Mouse (Mus musculus) spleen, postnatal 36 days (tissue): ENCODE measurements around the gene Epb41l5.

ENCODE experiments used
- DNase-seq, 2 experiments: peaks; one replicate each; pipeline ENCODE4 v3.0.0; 2022; ENCODE audit warnings: low spot score in 2 of 2, mixed read lengths in 1 of 2

The Epb41l5 gene

DNA sequence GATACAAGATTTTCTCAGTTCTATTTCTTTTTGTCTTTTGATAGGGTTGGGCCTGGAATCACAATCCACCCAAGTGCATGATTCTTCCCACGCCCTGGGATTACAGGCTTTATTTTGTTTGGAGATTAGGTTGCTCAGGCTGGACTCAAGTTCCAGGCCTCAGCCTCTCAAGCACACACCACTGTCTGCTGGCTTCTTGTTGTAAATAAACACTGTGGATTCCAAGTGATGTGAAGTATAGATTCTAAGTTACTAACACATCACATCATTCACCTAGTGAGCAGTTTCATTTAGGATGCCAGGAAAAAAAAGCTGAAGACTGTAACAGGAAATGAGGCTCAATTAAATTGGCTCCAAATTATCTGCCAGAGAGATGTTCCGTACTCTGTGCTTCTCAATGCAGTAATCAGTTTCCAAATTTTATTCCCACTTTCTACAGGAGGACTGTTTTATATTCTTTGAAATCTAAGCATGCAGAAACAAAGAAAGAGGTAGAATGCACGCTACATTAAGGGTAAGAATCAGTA is 51.8 kb downstream of the Epb41l5 start:
- no peak for DNase-seq

DNA sequence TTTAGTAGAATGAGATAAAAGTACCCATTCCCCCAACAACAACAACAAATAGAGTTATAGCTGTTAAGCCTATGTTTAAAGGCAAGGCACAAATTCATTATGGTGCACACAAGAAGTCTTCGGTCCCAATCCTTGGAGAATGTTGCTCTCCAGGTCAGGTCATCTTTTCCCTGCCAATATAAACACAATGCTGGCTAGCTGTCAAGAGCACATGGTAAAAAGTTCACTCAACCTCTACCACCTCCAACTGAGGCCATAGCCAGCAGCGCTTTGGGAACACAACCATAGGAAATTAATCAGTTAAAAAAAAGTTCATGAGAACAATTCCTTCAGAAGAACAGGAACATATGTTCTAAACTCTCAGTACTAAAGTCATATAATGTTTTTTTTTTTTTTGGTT is 58.8 kb downstream of the Epb41l5 start:
- no peak for DNase-seq

DNA sequence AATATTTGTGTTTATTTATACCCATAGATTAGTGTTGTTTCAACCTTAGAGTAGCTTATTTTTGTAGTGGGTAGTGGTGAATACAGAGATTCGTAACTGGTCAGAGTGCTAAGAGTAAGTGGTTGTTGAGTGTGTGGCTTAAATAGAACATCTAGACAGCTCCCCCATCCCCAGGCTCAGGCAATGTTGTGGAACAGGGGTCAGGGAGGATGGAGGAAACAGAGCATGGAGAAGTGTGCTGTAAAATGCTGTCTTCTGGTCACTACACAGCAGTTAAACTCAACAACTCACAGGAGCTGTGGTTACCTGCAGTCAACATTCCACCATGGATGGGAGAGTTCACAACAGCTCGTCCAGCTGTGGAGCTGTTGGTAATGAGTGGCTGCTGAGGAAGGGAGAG is 63.8 kb downstream of the Epb41l5 start:
- DNase-seq, result no peak

DNA sequence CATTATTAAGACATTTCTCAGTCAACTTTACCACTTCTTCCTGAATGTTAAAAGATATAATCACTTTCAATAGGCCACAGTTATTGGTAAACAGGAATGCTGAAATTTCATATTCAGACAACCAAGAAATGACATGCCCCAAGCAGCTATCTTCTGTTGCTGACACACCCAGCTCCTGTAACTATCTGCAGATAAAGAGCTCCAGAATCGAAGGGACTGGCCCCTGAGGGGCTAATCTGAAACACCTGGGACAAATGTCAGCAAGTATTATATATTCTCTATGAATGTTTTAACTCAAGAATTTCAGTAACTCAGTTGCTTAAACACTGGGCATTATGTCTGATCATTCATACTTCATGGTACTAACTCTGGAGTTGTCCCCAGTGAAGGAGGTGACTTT is 78.7 kb downstream of the Epb41l5 start:
- no peak for DNase-seq

DNA sequence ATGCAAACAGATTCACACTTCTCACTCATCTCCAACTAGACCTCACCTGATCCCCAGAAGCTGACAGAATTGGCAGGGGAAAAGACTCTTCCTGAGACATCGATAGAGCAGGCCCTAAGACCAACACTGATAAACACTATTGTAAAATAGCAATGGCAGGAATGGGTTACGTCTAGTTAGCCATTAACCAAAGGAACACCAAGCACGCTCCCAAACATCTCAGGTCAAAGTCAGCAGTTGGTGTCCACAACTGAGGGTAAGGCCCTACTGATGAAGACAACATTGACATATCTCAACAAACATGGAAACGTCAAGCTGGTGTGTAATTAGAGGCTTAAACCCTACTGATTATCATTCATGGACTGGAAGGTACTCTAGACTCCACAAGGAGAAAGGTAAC is 83.3 kb downstream of the Epb41l5 start:
- no peak for DNase-seq

DNA sequence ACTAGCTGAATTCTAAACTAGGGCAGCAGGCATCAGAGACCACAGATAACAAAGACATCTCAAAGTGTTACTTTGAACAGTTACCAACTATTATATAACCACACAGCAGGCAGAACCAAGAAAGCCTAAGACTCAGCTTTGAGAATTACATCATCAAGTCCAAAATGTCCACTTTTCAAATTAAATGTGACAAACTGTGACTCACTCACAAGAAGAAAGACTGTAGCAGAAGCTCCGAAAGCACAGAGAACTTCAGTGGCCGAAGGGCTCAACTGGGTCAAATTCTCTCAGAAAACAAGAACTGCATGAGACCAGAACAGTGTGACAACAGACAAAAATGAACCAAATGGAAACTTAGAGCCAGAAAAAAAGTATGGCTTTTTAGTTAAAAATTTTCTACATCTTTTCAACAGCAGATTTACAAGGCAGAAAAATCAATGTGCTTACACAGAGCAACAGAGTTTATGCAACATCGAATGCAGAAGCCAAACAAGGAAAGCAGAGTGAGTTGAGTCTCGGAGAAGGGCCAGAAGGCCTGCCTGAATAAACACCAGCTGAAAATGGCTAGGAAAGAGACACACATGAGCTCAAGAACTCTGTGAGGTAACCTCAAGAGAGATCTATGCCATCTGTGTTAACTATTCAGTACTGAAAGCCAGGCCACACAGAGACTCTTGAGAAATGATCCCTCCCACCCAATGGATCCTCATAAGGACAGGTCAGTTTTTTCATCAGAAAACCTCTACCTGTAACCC is 91.0 kb downstream of the Epb41l5 start:
- DNase-seq, result no peak

DNA sequence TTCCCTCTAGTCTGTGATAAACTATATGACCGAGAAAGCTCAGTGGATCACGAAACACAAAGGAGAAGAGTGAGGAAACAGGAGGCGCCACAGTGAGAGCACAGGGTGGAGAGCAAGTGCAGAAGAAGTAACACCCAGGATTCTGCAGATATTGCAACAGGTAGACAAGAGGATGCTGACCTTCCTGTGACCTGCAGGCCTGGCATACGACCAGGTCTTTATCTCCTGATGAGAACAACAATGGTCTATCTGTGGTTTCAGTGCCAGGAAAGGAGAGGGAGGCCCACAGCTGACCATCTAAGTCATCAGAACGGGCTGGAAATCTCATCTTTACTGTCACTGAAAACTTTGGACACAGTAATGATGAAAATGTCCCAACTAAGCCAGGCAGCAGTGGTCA is 93.1 kb downstream of the Epb41l5 start:
- no peak for DNase-seq

DNA sequence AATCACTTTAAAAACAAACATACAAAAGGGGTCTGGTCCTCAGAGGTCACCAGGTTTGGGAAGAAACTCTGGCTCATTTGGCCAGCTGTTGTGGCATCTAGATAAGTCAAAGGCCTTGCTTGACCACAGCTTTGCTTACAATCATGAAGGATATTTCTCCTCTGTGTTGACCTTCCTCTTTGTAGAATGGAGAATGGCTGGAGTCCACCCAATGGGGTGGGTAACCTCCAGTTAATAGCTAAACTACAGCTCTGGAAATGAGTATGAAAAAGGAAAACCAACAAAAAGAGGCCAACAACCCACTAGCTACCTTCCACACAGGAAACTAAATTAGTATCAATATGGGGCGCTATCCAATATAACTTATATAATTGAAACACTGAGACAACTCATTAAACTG is 97.1 kb downstream of the Epb41l5 start:
- no peak for DNase-seq

DNA sequence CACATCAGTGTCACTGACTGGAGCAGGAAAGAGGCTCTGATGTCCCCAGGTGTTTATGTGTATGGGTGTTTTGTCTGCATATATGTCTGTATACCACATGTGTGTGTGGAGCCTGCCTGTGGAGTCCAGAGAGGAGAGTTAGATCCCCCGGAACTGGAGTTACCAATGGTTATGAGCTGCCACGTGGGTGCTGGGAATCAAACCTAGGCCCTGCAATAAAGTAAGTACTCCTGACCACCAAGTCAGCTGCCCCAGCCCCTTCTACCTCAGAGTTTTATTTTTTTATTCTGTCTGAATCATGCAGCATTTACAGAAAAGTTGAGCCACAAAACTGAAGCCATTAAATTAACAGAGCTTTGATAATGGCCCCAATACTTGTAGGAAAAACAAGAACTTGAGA is 98.7 kb downstream of the Epb41l5 start:
- DNase-seq, result no peak

DNA sequence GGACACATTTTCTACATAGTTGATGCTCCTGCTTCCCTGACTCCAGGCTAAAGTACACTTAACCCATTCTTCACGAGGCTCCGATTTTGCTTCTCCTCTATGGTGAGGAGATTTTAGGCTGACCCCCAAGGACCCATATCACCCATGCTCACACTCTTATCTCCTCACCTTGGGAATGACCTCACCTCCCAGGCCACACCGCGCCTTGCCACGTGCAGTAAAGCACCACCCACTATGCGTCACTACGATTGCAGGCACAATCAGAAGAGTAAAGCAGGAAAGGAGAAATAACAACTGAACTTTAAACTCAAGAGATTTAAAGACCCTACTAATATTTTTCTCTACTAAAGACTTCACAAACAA is 99.5 kb downstream of the Epb41l5 start:
- DNase-seq, result no peak

DNA sequence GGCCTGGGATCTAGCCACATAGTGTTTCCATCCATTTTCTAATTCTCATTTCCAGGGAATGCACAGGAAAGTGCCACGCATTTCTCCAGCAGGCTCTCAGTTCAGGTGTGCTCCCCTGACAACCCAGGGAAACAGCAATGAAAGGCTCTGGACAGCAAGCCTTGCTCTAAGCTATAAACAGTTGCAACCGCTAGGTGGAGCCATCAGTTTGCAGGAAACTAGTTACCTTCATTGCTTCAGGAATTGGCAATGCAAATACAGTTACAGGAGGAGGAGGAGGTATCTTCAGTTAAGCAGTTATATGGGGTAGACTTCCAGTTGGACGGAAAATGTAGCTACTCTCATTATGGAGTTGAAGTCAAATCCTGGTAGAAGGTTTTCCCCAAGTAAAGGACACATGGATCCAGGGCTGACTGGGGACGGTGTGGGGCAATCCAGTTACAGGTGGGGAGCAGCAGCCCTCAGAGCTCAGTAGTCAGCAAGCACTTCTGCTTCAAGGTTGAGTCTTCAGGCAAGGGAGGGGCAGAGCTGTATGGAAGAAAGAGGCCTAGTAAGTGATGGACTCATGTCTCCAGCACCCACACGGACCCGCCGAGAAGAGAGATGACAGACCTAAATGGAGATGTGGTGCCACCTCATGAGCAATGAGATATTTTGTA is 100.0 kb downstream of the Epb41l5 start:
- DNase-seq, result peak; percentile 39 to 56

DNA sequence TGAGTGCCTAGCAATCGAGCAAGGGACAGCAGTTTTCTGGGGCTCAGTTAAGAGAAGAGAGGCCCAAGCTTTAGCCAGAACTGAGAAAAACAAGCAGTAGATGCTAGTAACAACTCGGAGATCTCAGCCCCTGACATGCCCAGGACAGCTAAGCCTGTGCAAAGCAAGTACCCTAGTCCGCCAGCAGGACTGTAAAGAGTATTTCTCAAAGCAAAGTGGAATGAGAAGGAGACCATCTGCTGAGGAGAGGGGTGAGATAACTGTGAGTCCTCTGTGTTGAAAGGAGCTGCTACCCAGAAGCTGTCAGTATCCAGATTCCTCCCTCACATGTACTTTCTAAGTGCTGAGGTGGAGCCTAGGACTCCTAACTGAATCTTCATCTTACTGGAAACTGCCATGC is 102.3 kb downstream of the Epb41l5 start:
- DNase-seq, result no peak

DNA sequence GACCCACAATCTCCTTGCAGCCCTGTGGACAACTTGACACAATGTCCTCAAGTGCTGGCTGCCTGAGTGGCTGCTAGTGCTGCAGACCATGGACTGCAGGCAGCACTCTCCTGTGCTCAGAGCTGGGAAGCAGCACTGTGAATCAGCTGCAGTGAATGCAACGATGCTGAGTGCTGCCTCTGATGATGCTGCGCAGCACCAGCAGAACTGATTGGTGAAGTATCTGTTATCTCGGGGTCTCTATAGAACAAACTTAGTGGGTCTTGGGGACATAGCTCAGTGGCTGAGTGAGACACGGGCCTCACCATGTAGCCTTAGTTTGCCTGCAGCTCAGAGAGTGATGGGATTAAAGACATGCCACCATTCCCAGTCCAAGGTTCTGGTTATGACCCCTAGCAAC is 103.1 kb downstream of the Epb41l5 start:
- DNase-seq, result no peak

DNA sequence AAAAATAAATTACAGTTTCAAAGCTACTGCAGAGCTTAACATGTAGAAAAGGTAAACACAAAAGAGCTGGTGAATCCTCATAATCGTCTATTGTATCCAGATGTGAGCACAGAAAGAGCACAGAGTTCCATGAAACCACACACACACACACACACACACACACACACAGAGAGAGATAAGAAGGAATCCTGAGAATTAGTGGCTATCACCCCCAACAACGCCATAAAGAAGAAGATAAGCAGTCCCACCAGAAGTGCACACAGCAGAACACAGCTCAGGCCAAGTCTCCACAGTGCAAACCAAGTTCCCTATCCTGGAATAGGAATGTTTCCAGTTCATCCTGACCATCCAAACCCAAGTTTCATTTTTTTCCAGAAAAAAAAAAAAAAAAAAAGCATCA is 103.6 kb downstream of the Epb41l5 start:
- DNase-seq, result no peak

DNA sequence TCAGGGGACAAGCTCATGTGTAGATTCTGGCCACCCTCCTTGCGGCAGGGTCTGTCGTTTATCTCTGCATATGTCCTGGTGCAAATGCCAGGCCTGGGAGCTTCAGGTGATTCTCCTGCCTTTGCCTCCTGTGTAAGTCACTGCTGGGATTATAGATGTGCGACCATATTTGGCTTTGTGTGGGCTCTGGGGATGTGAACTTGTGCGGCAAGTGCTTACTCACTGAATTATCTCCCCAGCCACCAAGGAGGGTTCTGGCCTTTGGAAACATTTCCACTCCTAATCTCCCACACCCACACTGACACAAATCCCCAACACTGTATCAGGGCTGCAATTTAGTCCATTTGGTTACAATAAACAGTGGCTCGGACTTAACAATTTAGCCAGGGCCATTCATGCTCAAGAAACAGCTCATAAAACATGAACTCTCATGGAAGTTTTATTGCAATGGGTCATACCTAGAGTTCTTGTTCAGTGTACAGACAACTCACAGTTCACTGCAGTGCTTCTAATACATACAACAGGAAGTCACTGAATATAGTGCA is 104.1 kb downstream of the Epb41l5 start:
- DNase-seq, result no peak

DNA sequence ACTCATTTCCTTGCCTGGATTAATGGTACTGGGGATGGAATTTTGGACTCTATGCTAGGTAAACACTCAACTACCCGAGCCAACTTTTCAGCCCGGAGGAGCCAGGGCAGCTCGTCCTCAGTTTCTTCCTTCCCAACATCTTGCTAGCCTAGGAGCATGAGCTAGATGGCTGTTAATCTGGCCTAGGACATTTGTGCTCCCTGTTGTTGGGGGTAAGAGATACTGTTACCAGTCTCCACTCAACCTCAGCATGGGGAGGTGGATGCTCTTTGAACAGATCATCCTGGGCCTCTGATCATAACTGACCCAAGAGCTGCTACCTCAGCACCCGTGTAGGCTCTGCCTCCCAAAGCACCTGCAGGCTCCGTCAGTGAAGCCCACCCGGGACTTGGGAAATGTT is 105.5 kb downstream of the Epb41l5 start:
- DNase-seq, result no peak

DNA sequence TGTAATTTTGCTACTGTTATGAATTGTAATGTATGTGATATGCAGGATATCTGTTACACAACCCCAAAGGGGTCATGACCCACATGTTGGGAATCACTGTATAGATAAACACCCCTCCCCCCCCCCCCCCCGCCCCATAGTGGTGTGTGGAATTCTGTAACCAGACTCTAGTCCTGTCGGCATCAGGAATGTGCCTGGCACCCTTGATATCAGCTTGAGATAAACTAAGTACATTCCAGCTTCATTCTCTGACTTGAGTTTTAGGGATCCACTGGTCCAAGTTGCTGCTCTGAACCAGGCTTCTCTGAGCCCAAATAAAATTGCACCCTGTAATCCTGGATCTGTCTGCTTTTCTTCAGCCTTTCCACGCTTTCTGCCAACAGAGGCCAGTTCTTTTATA is 107.2 kb downstream of the Epb41l5 start:
- no peak for DNase-seq

DNA sequence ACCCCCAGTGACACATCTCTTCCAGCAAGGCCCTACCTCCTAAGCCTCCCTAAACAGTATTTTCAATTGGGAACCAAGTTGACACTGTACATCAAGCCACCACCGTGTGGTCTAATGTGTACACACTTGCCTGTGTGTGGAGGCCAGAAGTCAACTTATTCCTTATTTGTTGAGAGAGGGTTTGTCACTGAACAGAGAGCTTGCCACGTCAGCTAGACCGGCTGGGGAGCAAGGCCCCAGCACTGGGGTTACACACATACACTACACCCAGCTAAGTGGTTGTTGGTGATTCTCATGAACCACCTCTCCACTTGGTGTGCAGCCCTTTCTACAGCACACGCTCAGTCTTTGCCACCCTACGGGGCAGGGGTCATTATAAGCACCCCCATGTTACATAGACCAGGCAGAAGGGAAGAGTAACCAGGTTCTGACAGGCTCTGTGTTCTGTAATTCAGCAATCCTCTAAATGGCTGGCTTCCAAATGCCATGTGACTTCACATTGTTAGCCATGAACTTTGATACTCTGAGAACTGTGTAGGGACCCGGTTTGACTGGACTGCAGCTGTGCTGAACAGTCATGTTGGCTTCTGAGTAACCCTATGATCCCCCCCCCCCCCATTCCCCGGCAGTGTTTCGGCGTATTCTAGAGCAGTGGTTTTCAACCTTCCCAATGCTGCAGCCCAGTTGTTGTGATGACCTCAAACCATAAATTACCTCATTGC is 107.8 kb downstream of the Epb41l5 start:
- DNase-seq, result no peak

DNA sequence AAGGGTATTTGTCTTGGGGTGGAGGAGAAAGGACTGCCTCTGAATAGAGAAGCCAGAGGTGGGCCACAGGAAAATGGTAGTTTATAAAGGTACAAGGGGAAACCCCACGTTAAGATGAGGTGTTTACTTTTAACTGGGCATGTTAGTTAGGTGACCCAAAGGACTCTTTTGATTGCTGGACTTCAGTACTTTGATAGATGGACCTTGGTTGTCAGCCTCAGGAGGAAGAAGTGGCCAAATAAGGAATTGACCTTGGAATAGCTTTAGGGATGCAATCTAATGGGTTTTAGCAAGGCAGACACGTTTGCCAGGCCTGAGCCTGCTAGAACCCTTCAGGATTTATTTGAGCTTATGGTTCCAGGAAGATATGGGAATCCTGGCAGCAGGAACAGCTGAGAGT is 109.5 kb downstream of the Epb41l5 start:
- no peak for DNase-seq

DNA sequence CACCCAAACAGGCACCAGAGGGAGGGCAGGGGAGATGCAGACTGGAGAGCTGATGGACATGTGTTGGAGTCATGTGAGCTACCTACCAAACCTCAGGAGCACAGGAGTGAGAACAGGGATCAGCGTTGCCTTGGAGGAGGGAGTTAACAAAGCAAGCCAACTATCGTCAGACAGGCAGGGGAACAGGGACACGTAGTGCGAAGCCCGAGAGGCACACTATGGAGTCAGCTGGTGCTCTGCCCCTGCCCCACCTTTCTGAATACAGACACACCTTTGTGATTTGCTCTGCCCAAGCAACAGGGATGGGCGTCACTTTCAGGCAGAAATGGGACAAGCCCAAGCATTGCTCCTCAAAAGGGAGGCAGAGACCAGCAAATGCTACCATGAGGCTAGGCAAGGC is 111.1 kb downstream of the Epb41l5 start:
- DNase-seq, result no peak

DNA sequence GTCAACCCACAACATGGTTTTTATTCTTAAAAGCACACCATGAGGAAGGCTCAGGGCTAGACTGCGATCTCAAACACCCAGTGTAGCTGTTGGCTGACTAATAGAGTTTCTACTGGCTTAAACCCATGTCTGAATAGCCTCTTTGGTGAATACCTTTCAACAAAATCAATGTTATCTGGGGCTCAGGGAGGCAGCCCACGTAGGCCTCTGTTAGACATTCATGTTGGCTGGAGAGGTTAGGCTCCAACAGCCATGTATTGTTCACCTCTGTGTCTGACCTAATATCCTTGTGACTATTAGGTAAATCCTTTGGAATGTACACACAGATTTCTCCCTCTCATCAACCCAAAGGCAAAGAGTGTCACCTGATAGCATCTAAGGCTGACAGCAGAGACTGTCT is 112.7 kb downstream of the Epb41l5 start:
- DNase-seq, result no peak

DNA sequence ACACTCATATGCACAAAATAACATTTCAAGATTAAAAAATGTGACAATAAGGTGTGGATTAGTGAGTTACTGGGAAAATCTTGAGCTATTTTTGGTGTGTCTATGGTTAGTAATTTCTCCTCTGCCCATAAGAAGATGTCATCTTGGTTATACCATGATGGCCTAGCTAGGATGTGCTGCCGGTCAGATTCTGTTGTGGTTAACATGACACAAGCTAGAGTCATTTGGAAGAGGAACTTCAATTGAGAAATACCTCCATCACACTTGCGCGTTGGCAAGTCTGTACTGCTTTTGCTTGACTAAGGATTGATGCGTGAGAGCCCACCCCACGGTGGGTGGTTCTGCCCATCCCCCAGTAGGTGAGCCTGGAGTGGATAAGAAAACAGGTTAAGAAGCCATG is 114.5 kb downstream of the Epb41l5 start:
- no peak for DNase-seq
